Mouse (Mus musculus) spleen, adult 2 months (tissue): ENCODE results near the gene Acvr2a.

ENCODE experiments used
- CTCF ChIP-seq: fragments of 200-500 bp; IDR thresholded peaks from 2 replicates; pipeline ENCODE4 v1.5.1; 2011; ENCODE audit warnings: mild to moderate bottlenecking, inconsistent platforms; ENCODE audit not compliant: insufficient read depth, insufficient read length, insufficient replicate concordance; ENCODE audit errors: extremely low read depth
- POLR2A ChIP-seq: fragments of 200-500 bp; IDR thresholded peaks from 2 replicates; pipeline ENCODE4 v1.6.1; 2011; ENCODE audit warnings: low read depth, low read length, inconsistent platforms

- no peak for TF ChIP-seq CTCF
- peak; percentile 78 for TF ChIP-seq POLR2A
Measured at GRCm38 (mm10) chr2:48948841-48949584, 135.1 kb downstream of the Acvr2a start, which contains the start of gene Mbd5.
